Mouse (Mus musculus): Measurements from ENCODE around the gene Cpped1. TPM values are rescaled to one million over a fixed set of nuclear protein-coding genes. Genes with fewer than 3 reads are reported as not detected.

Gene Cpped1
- total and polyA plus RNA-seq, 3 experiments, result 13.6 to 34.6 (median 17.5) TPM

- Histone ChIP-seq H3K9me3 (replicated peaks; ENCODE audit: low read length) (no peaks in the 10 kb centered on the region), H3K4me3 (replicated peaks in 1 of 3; ENCODE audit: low read depth in 2 of 3, low read length in 2 of 3, poor library complexity in 1 of 3) (no peak overlapping the region), H3K79me2 (replicated peaks; ENCODE audit: control insufficient read depth, extremely low read depth, insufficient read depth, poor library complexity, severe bottlenecking) (no peaks in the 10 kb centered on the region), H3K4me2 (ENCODE audit: insufficient read depth, low read depth, poor library complexity, severe bottlenecking) (no peak overlapping the region), H3K4me1 (ENCODE audit: control insufficient read depth in 1 of 2, insufficient read depth in 2 of 2) (0 out of 4 replicates have a peak, but pooled peaks cover 0 to 2% of the 10 kb centered on the region in 2 experiments), H3K9ac (ENCODE audit: insufficient read depth, low read depth) (no peak overlapping the region), H3K27me3 (replicated peaks) (no peaks in the 10 kb centered on the region), H3K27ac (ENCODE audit: insufficient read depth, low read depth) (no peak overlapping the region), H3K36me3 (replicated peaks in 1 of 2; ENCODE audit: control insufficient read depth in 1 of 2, insufficient read depth in 1 of 2, low read length in 1 of 2) (peaks cover 0 to 38% of the 10 kb centered on the region in 2 experiments)
- dilution Hi-C loops (cut with MboI; ENCODE audit: extremely low pct_ligation_motif_present, extremely low pct_unique_long_range_greater_than_20kb, low sequenced_read_pairs) (no loop called here), in situ Hi-C loops (cut with MboI; ENCODE audit: low pct_ligation_motif_present, low pct_unique_long_range_greater_than_20kb, low sequenced_read_pairs) (no loop called here)
- TF ChIP-seq HCFC1 (IDR thresholded peaks at IDR 0.05; ENCODE audit: low read depth, low read length) (no peak), CTCF (conservative IDR thresholded peaks at IDR 0.05 in 1 of 2, IDR thresholded peaks at IDR 0.05 in 1 of 2; ENCODE audit: low read depth in 2 of 2, low read length in 2 of 2) (no peak), USF2 (conservative IDR thresholded peaks at IDR 0.05; ENCODE audit: low read depth, low read length) (no peak), ZNF384 (IDR thresholded peaks at IDR 0.05; ENCODE audit: low read depth, low read length) (no peak), SMC3 (IDR thresholded peaks at IDR 0.05; ENCODE audit: low read depth, low read length) (no peak), ZC3H11A (IDR thresholded peaks at IDR 0.05; ENCODE audit: low read depth, low read length) (no peak), MAZ (IDR thresholded peaks at IDR 0.05; ENCODE audit: low read depth, low read length) (no peak), POLR2AphosphoS2 (IDR thresholded peaks at IDR 0.05; ENCODE audit: low read depth, low read length) (no peak), ZMIZ1 (IDR thresholded peaks at IDR 0.05; ENCODE audit: low read depth, low read length) (no peak)
- DNase-seq (ENCODE audit: extremely low read depth), result no peak
Observed at GRCm38 (mm10) chr16:11833474-11833873, 75.8 kb downstream of the Cpped1 start.

DNA sequence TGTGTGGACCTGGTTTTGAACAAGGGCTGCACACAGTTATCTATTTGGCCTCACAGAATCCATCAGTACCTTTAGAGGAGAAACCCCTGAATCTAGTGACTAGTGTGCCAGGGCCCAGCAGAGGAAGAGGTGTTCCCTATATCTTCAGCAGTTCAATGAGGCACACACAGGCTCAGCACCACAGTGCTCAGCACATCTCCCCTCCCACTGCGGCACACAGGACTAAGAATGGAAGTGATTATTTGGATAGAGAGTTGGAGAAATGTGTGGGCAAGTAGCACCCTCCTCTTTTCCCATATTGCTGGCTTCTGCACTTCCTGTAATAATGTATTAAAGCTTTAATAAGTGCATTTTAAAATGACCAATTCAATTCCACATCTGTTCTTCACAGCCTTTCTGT lies 80.4 kb downstream of the Cpped1 start:
- dilution Hi-C loops (cut with MboI; ENCODE audit: extremely low pct_ligation_motif_present, extremely low pct_unique_long_range_greater_than_20kb, low sequenced_read_pairs) (no loop called here), in situ Hi-C loops (cut with MboI; ENCODE audit: low pct_ligation_motif_present, low pct_unique_long_range_greater_than_20kb, low sequenced_read_pairs) (no loop called here)
- Histone ChIP-seq H3K4me1 (ENCODE audit: control insufficient read depth in 1 of 2, insufficient read depth in 2 of 2) (peaks cover 0 to 30% of the 10 kb centered on the region in 2 experiments; a peak in 2 of 4 replicates), H3K36me3 (replicated peaks in 1 of 2; ENCODE audit: control insufficient read depth in 1 of 2, insufficient read depth in 1 of 2, low read length in 1 of 2) (peaks cover 6 to 50% of the 10 kb centered on the region in 2 experiments), H3K27ac (ENCODE audit: insufficient read depth, low read depth) (no peak overlapping the region), H3K4me3 (replicated peaks in 1 of 3; ENCODE audit: low read depth in 2 of 3, low read length in 2 of 3, poor library complexity in 1 of 3) (no peak overlapping the region), H3K9ac (ENCODE audit: insufficient read depth, low read depth) (no peak overlapping the region), H3K9me3 (replicated peaks; ENCODE audit: low read length) (no peaks in the 10 kb centered on the region), H3K4me2 (ENCODE audit: insufficient read depth, low read depth, poor library complexity, severe bottlenecking) (no peak overlapping the region), H3K79me2 (replicated peaks; ENCODE audit: control insufficient read depth, extremely low read depth, insufficient read depth, poor library complexity, severe bottlenecking) (no peaks in the 10 kb centered on the region), H3K27me3 (replicated peaks) (no peaks in the 10 kb centered on the region)
- TF ChIP-seq ZNF384 (IDR thresholded peaks at IDR 0.05; ENCODE audit: low read depth, low read length) (no peak), TBP (conservative IDR thresholded peaks at IDR 0.05; ENCODE audit: low read depth, low read length) (no peak), CHD1 (IDR thresholded peaks at IDR 0.05; ENCODE audit: low read depth, low read length) (no peak), JUN (IDR thresholded peaks at IDR 0.05; ENCODE audit: insufficient read depth, low read depth, low read length) (no peak), MAZ (IDR thresholded peaks at IDR 0.05; ENCODE audit: low read depth, low read length) (no peak), USF1 (IDR thresholded peaks at IDR 0.05; ENCODE audit: low read depth, low read length) (no peak), POLR2AphosphoS2 (IDR thresholded peaks at IDR 0.05; ENCODE audit: low read depth, low read length) (no peak), MEF2A (IDR thresholded peaks at IDR 0.05; ENCODE audit: borderline replicate concordance, low read depth, low read length) (no peak), NELFE (IDR thresholded peaks at IDR 0.05; ENCODE audit: low read depth, low read length) (no peak), ZKSCAN1 (IDR thresholded peaks at IDR 0.05; ENCODE audit: borderline replicate concordance, low read depth, low read length) (no peak), MAFK (IDR thresholded peaks at IDR 0.05; ENCODE audit: insufficient replicate concordance, low read length) (no peak), IRF4 (IDR thresholded peaks at IDR 0.05; ENCODE audit: low read depth, low read length) (no peak), EP300 (IDR thresholded peaks at IDR 0.05; ENCODE audit: low read length) (no peak), RAD21 (IDR thresholded peaks at IDR 0.05; ENCODE audit: low read depth, low read length) (no peak), POLR2A (IDR thresholded peaks at IDR 0.05; ENCODE audit: low read depth, low read length) (no peak), NRF1 (IDR thresholded peaks at IDR 0.05; ENCODE audit: low read depth, low read length) (no peak), TCF12 (IDR thresholded peaks at IDR 0.05; ENCODE audit: low read depth, low read length) (no peak), MXI1 (IDR thresholded peaks at IDR 0.05; ENCODE audit: low read depth, low read length) (no peak), ETS1 (conservative IDR thresholded peaks at IDR 0.05; ENCODE audit: low read depth, low read length) (no peak), ZC3H11A (IDR thresholded peaks at IDR 0.05; ENCODE audit: low read depth, low read length) (no peak)
- DNase-seq (ENCODE audit: extremely low read depth), result no peak

Measured in CH12.LX (cell line).